Mouse (Mus musculus): ENCODE measurements at regions not wholly inside any gene's neighbourhood (a gene's known extent, or its start where the extent isn't known, plus 50 kb on each side); places are given as distances from the start of the nearest gene placed in this dataset.

GRCm38 (mm10) chr5:119584389-119584788 is 86.1 kb upstream of the Tbx3 start:
- no peak overlapping the region for H3K4me3 ChIP-seq (replicated peaks)
- ATAC-seq (replicated peaks; ENCODE audit: low FRiP score) = no peak
- H3K27ac ChIP-seq = no peak overlapping the region
- H3K9me3 ChIP-seq (replicated peaks) = no peaks in the 10 kb centered on the region
- 80% methylated on average over 2 of the region's 2 CpGs for WGBS
- no peak overlapping the region for H3K4me2 ChIP-seq
- no peaks in the 10 kb centered on the region for H3K27me3 ChIP-seq
- no peak overlapping the region for H3K9ac ChIP-seq
- no peaks in the 10 kb centered on the region for H3K36me3 ChIP-seq
- H3K4me1 ChIP-seq = peaks cover 10% of the 10 kb centered on the region

GRCm38 (mm10) chr5:119584914-119585313 is 85.6 kb upstream of the Tbx3 start:
- no peaks in the 10 kb centered on the region for H3K27me3 ChIP-seq
- no peaks in the 10 kb centered on the region for H3K9me3 ChIP-seq (replicated peaks)
- 93% methylated on average over 5 of the region's 5 CpGs for WGBS
- peaks cover 10% of the 10 kb centered on the region for H3K4me1 ChIP-seq
- no peaks in the 10 kb centered on the region for H3K36me3 ChIP-seq
- no peak for ATAC-seq (replicated peaks; ENCODE audit: low FRiP score)
- no peak overlapping the region for H3K27ac ChIP-seq
- H3K4me3 ChIP-seq (replicated peaks) = no peak overlapping the region
- no peak overlapping the region for H3K9ac ChIP-seq
- H3K4me2 ChIP-seq = no peak overlapping the region

GRCm38 (mm10) chr5:119586391-119587058 is 83.9 kb upstream of the Tbx3 start:
- no peak overlapping the region for H3K4me2 ChIP-seq
- peaks cover 10% of the 10 kb centered on the region for H3K4me1 ChIP-seq
- WGBS = 88% methylated on average over 12 of the region's 12 CpGs
- no peak overlapping the region for H3K27ac ChIP-seq
- no peaks in the 10 kb centered on the region; the same call in 1 of the 2 replicates for H3K27me3 ChIP-seq
- no peak overlapping the region for H3K4me3 ChIP-seq (replicated peaks)
- no peaks in the 10 kb centered on the region for H3K36me3 ChIP-seq
- no peak overlapping the region for H3K9ac ChIP-seq
- no peak for ATAC-seq (replicated peaks; ENCODE audit: low FRiP score)
- H3K9me3 ChIP-seq (replicated peaks) = no peaks in the 10 kb centered on the region

GRCm38 (mm10) chr5:119587239-119587811 is 83.1 kb upstream of the Tbx3 start:
- no peak overlapping the region for H3K4me3 ChIP-seq (replicated peaks)
- H3K4me1 ChIP-seq = peaks cover 10% of the 10 kb centered on the region
- no peaks in the 10 kb centered on the region for H3K9me3 ChIP-seq (replicated peaks)
- H3K27me3 ChIP-seq = no peaks in the 10 kb centered on the region; the same call in 1 of the 2 replicates
- ATAC-seq (replicated peaks; ENCODE audit: low FRiP score) = no peak
- H3K9ac ChIP-seq = no peak overlapping the region
- 41% methylated on average over 12 of the region's 12 CpGs for WGBS
- H3K27ac ChIP-seq = no peak overlapping the region; the same call in 1 of the 2 replicates
- no peak overlapping the region for H3K4me2 ChIP-seq
- H3K36me3 ChIP-seq = no peaks in the 10 kb centered on the region

- Histone ChIP-seq H3K9me3 (replicated peaks) (no peaks in the 10 kb centered on the region), H3K4me1 (peaks cover 10% of the 10 kb centered on the region), H3K27me3 (no peaks in the 10 kb centered on the region; the same call in 1 of the 2 replicates), H3K36me3 (no peaks in the 10 kb centered on the region), H3K4me3 (replicated peaks) (no peak overlapping the region), H3K4me2 (no peak overlapping the region), H3K27ac (0 out of 2 replicates have a peak overlapping the region, but pooled peaks have one; percentile 45), H3K9ac (no peak overlapping the region)
- WGBS = 30% methylated on average over 9 of the region's 9 CpGs
- ATAC-seq (replicated peaks; ENCODE audit: low FRiP score) = no peak
Observed at GRCm38 (mm10) chr5:119588340-119589272, 81.9 kb upstream of the Tbx3 start.

- no peaks in the 10 kb centered on the region for H3K9me3 ChIP-seq (replicated peaks)
- no peak for ATAC-seq (replicated peaks; ENCODE audit: low FRiP score)
- peaks cover 10% of the 10 kb centered on the region for H3K4me1 ChIP-seq
- no peak overlapping the region for H3K4me2 ChIP-seq
- no peak overlapping the region for H3K27ac ChIP-seq
- no peaks in the 10 kb centered on the region for H3K36me3 ChIP-seq
- no peaks in the 10 kb centered on the region; the same call in 1 of the 2 replicates for H3K27me3 ChIP-seq
- H3K9ac ChIP-seq = no peak overlapping the region
- WGBS = 76% methylated on average over 5 of the region's 5 CpGs
- H3K4me3 ChIP-seq (replicated peaks) = no peak overlapping the region
Observed at GRCm38 (mm10) chr5:119591271-119591670, 79.2 kb upstream of the Tbx3 start.

GRCm38 (mm10) chr5:119592891-119593290 is 77.6 kb upstream of the Tbx3 start:
- Histone ChIP-seq H3K4me3 (replicated peaks) (no peak overlapping the region), H3K4me2 (no peak overlapping the region), H3K9me3 (replicated peaks) (no peaks in the 10 kb centered on the region), H3K4me1 (peaks cover 16% of the 10 kb centered on the region), H3K27me3 (no peaks in the 10 kb centered on the region; the same call in 1 of the 2 replicates), H3K36me3 (no peaks in the 10 kb centered on the region), H3K27ac (no peak overlapping the region), H3K9ac (no peak overlapping the region)
- no peak for ATAC-seq (replicated peaks; ENCODE audit: low FRiP score)
- 81% methylated on average over 10 of the region's 10 CpGs for WGBS

- no peaks in the 10 kb centered on the region for H3K36me3 ChIP-seq
- no peak overlapping the region for H3K27ac ChIP-seq
- ATAC-seq (replicated peaks; ENCODE audit: low FRiP score) = no peak
- WGBS = 90% methylated on average over 8 of the region's 8 CpGs
- peaks cover 13% of the 10 kb centered on the region; the same call in 1 of the 2 replicates for H3K4me1 ChIP-seq
- no peaks in the 10 kb centered on the region; the same call in 1 of the 2 replicates for H3K27me3 ChIP-seq
- H3K4me3 ChIP-seq (replicated peaks) = no peak overlapping the region
- no peak overlapping the region for H3K9ac ChIP-seq
- H3K4me2 ChIP-seq = no peak overlapping the region
- H3K9me3 ChIP-seq (replicated peaks) = no peaks in the 10 kb centered on the region
Observed at GRCm38 (mm10) chr5:119594541-119594940, 75.9 kb upstream of the Tbx3 start.

- Histone ChIP-seq H3K9ac (no peak overlapping the region), H3K36me3 (no peaks in the 10 kb centered on the region), H3K4me2 (no peak overlapping the region), H3K4me1 (peaks cover 13% of the 10 kb centered on the region; the same call in 1 of the 2 replicates), H3K27me3 (no peaks in the 10 kb centered on the region; the same call in 1 of the 2 replicates), H3K27ac (peak overlapping the region; percentile 37; the same call in 1 of the 2 replicates), H3K9me3 (replicated peaks) (no peaks in the 10 kb centered on the region), H3K4me3 (replicated peaks) (no peak overlapping the region)
- no peak for ATAC-seq (replicated peaks; ENCODE audit: low FRiP score)
- WGBS = 70% methylated on average over 19 of the region's 19 CpGs
Observed at GRCm38 (mm10) chr5:119596295-119596993, 74.0 kb upstream of the Tbx3 start.

GRCm38 (mm10) chr5:119596994-119597391 is 73.5 kb upstream of the Tbx3 start:
- Histone ChIP-seq H3K36me3 (no peaks in the 10 kb centered on the region), H3K4me2 (no peak overlapping the region), H3K9me3 (replicated peaks) (no peaks in the 10 kb centered on the region), H3K27ac (0 out of 2 replicates have a peak overlapping the region, but pooled peaks have one; percentile 37), H3K4me1 (peaks cover 13% of the 10 kb centered on the region; the same call in 1 of the 2 replicates), H3K9ac (no peak overlapping the region), H3K27me3 (no peaks in the 10 kb centered on the region), H3K4me3 (replicated peaks) (no peak overlapping the region)
- no peak for ATAC-seq (replicated peaks; ENCODE audit: low FRiP score)
- WGBS = 41% methylated on average over 8 of the region's 8 CpGs

- 70% methylated on average over 3 of the region's 3 CpGs for WGBS
- H3K9me3 ChIP-seq (replicated peaks) = no peaks in the 10 kb centered on the region
- no peaks in the 10 kb centered on the region for H3K27me3 ChIP-seq
- H3K27ac ChIP-seq = no peak overlapping the region
- no peak overlapping the region for H3K9ac ChIP-seq
- peaks cover 13% of the 10 kb centered on the region; the same call in 1 of the 2 replicates for H3K4me1 ChIP-seq
- H3K4me2 ChIP-seq = no peak overlapping the region
- ATAC-seq (replicated peaks; ENCODE audit: low FRiP score) = no peak
- no peaks in the 10 kb centered on the region for H3K36me3 ChIP-seq
- H3K4me3 ChIP-seq (replicated peaks) = no peak overlapping the region
Observed at GRCm38 (mm10) chr5:119597530-119597929, 72.9 kb upstream of the Tbx3 start.
